Mouse (Mus musculus) bone marrow, adult 2 months (tissue): ENCODE measurements around the gene Dtnb.

Experiments used
- CTCF ChIP-seq: fragments of 200-500 bp; IDR thresholded peaks from 2 replicates; pipeline ENCODE4 v1.5.1; 2011; ENCODE audit warnings: low read length, control low read depth; ENCODE audit not compliant: control insufficient read depth, insufficient read depth
- POLR2A ChIP-seq: fragments of 200-500 bp; IDR thresholded peaks from 2 replicates; pipeline ENCODE4 v1.6.1; 2011; ENCODE audit warnings: low read depth, mild to moderate bottlenecking, control low read depth, low read length, borderline replicate concordance; ENCODE audit not compliant: control insufficient read depth

- TF ChIP-seq CTCF (no peak), POLR2A (no peak)
Observed at GRCm38 (mm10) chr12:3686419-3686940, 114.3 kb downstream of the Dtnb start.
